15 mouse cellular contexts compared by ENCODE assay signal in the genomic region with DNA sequence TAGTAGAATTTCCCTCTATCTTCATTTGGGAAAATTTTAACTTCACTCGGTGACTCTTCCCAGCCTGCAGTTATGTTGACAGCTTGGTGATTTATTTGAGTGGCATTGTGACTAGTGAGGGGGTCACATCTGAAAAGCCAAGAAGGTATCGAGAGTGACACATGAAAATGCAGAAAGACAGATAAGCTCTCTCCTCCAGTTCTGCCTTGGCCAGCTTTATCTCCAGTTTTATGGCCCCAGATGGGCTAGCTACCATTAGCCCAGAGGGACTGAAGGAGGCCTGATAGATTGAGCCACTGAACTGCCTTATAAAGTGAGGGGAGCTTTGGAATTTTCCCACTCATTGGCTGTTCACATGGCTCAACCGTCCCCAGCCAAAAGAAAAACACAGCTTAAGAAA.
DNase-seq lines count a peak whose midpoint lies in the region; ATAC-seq lines count a peak whose summit lies in the region.
"Had no signal": no experiment of that assay in that cellular context is flagged by ENCODE, and none has a peak within 500 bp of the region (broad histone marks: within the 10 kb centered on the region; RNA-seq: fewer than 3 reads in every experiment).

No protein-coding gene starts in this region.

- no peak overlapping the region for H3K4me2 ChIP-seq in lung, embryonic 15.5 days
- peak overlapping the region; percentile 51 for H3K4me2 ChIP-seq in liver, embryonic 11.5 days
- no peak overlapping the region for H3K4me2 ChIP-seq in midbrain, embryonic 11.5 days
- H3K4me2 ChIP-seq: limb, embryonic 12.5 days had no signal

- 24% methylated on average over 3 of the region's 3 CpGs for WGBS in lung, embryonic 15.5 days
- WGBS in liver, embryonic 11.5 days = 11% methylated on average over 3 of the region's 3 CpGs
- 78% methylated on average over 3 of the region's 3 CpGs for WGBS in midbrain, embryonic 11.5 days

- no peaks in the 10 kb centered on the region for H3K36me3 ChIP-seq in lung, embryonic 15.5 days
- no peaks in the 10 kb centered on the region for H3K36me3 ChIP-seq in liver, embryonic 11.5 days (ENCODE audit: control insufficient read depth, insufficient read depth, low read length)
- H3K36me3 ChIP-seq in midbrain, embryonic 11.5 days (ENCODE audit: control insufficient read depth, insufficient read depth, low read length) = no peaks in the 10 kb centered on the region

- peaks cover 17% of the 10 kb centered on the region for H3K4me1 ChIP-seq in lung, embryonic 15.5 days
- peaks cover 33% of the 10 kb centered on the region for H3K4me1 ChIP-seq in liver, embryonic 11.5 days (replicated peaks; ENCODE audit: control insufficient read depth, insufficient read depth, low read length)
- H3K4me1 ChIP-seq in midbrain, embryonic 11.5 days (ENCODE audit: control insufficient read depth, insufficient read depth, low read length) = no peaks in the 10 kb centered on the region
- H3K4me1 ChIP-seq: limb, embryonic 12.5 days had no signal

- ATAC-seq in lung, embryonic 15.5 days (ENCODE audit: borderline replicate concordance, extremely low read depth, low FRiP score, low TSS enrichment) = peak; percentile 24; the same call in 1 of the 2 replicates
- ATAC-seq in liver, embryonic 11.5 days (replicated peaks; ENCODE audit: low FRiP score) = peak; percentile 94
- no peak for ATAC-seq in midbrain, embryonic 11.5 days (ENCODE audit: low FRiP score)
- ATAC-seq: activated CD4-positive, CD25-positive, alpha-beta regulatory T cell, adult 4 months; forebrain, embryonic 14.5 days; hindbrain, postnatal 0 days had no signal

- no peak overlapping the region for H3K4me3 ChIP-seq in lung, embryonic 15.5 days
- H3K4me3 ChIP-seq in liver, embryonic 11.5 days (ENCODE audit: low read depth, low read length) = no peak overlapping the region
- no peak overlapping the region for H3K4me3 ChIP-seq in midbrain, embryonic 11.5 days (ENCODE audit: low read depth, low read length)
- H3K4me3 ChIP-seq: layer of hippocampus, adult 2 months; limb, embryonic 12.5 days; midbrain, embryonic 10.5 days had no signal

- peaks cover 64% of the 10 kb centered on the region for H3K27me3 ChIP-seq in lung, embryonic 15.5 days
- H3K27me3 ChIP-seq in liver, embryonic 11.5 days (replicated peaks; ENCODE audit: control insufficient read depth, insufficient read depth, low read length) = no peaks in the 10 kb centered on the region
- H3K27me3 ChIP-seq in midbrain, embryonic 11.5 days (ENCODE audit: control insufficient read depth, insufficient read depth, low read length) = no peaks in the 10 kb centered on the region
- H3K27me3 ChIP-seq: limb, embryonic 12.5 days had no signal

- H3K9ac ChIP-seq in lung, embryonic 15.5 days = no peak overlapping the region
- no peak overlapping the region for H3K9ac ChIP-seq in liver, embryonic 11.5 days (ENCODE audit: low read depth, low read length)
- H3K9ac ChIP-seq in midbrain, embryonic 11.5 days (ENCODE audit: low read length) = no peak overlapping the region
- H3K9ac ChIP-seq: limb, embryonic 12.5 days had no signal

- peak; percentile 37 for DNase-seq in embryo, embryonic 10 days (ENCODE audit: low spot score)
- no peak for DNase-seq in embryo, embryonic 10.5 days (ENCODE audit: low spot score)
- DNase-seq in lung, postnatal 25 days (ENCODE audit: low spot score) = no peak
- no peak for DNase-seq in liver, embryonic 11.5 days (ENCODE audit: low spot score)
- no peak for DNase-seq in midbrain, embryonic 11.5 days (ENCODE audit: low spot score, missing footprints)
- DNase-seq in frontal cortex, postnatal 25 days (ENCODE audit: low spot score in 2 of 2) = no peak
- DNase-seq in frontal cortex, postnatal 10 days (ENCODE audit: low spot score in 2 of 2) = no peak
- DNase-seq: thymus, postnatal 4 days had no signal

- no peaks in the 10 kb centered on the region for H3K9me3 ChIP-seq in lung, embryonic 15.5 days
- no peaks in the 10 kb centered on the region for H3K9me3 ChIP-seq in liver, embryonic 11.5 days (ENCODE audit: control insufficient read depth, low read length)
- no peaks in the 10 kb centered on the region for H3K9me3 ChIP-seq in midbrain, embryonic 11.5 days (ENCODE audit: control insufficient read depth, low read length)
- H3K9me3 ChIP-seq: limb, embryonic 12.5 days; midbrain, embryonic 10.5 days had no signal

- H3K27ac ChIP-seq in lung, embryonic 15.5 days = peak overlapping the region; percentile 48; the same call in 1 of the 2 replicates
- H3K27ac ChIP-seq in liver, embryonic 11.5 days (ENCODE audit: low read depth, low read length) = peak overlapping the region; percentile 71
- H3K27ac ChIP-seq in midbrain, embryonic 11.5 days (ENCODE audit: low read depth, low read length) = no peak overlapping the region
- H3K27ac ChIP-seq: hindbrain, postnatal 0 days; layer of hippocampus, adult 2 months; limb, embryonic 12.5 days; midbrain, embryonic 10.5 days had no signal
